Mouse (Mus musculus): ENCODE data around the gene Aldh16a1.
"Not testable (repeated sequence)": the region's sequence is repeated elsewhere in the genome, so short reads cannot be mapped to it uniquely, and the experiment has no call there.

The Aldh16a1 gene

GRCm38 (mm10) chr7:45122561-45123185, 31.7 kb downstream of the Aldh16a1 start:
- no peak for ATAC-seq (ENCODE audit: insufficient number of reproducible peaks, low FRiP score, low TSS enrichment)

- no peak for ATAC-seq (ENCODE audit: insufficient number of reproducible peaks, low FRiP score, low TSS enrichment)
Measured at GRCm38 (mm10) chr7:45121966-45122365, 32.4 kb downstream of the Aldh16a1 start.

DNA sequence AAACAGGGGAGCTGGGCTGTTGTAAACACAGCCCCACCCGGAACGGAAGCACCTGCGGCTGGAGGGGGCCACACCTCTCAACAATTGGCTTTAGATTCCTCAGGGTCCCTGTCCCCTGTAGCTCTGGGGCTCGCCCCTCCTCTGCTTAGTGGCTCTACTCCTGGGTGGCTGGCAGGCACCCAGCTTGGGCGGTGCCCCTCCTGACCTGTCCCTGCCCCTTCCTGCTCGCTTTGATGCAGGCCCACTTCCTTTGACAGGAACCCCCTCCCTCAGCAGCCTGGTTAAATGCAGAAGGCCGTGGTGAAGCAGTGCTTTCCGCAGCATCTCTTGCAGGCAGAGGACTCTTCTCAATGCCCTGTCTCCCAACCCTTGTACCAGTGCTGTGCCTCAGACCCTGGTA, 33.0 kb downstream of the Aldh16a1 start:
- ATAC-seq (ENCODE audit: insufficient number of reproducible peaks, low FRiP score, low TSS enrichment): no peak

- ATAC-seq (ENCODE audit: insufficient number of reproducible peaks, low FRiP score, low TSS enrichment): no peak
Measured at GRCm38 (mm10) chr7:45119780-45120709, 34.3 kb downstream of the Aldh16a1 start.

- ATAC-seq (ENCODE audit: insufficient number of reproducible peaks, low FRiP score, low TSS enrichment): no peak
Measured at GRCm38 (mm10) chr7:45118336-45118735, 36.0 kb downstream of the Aldh16a1 start.

DNA sequence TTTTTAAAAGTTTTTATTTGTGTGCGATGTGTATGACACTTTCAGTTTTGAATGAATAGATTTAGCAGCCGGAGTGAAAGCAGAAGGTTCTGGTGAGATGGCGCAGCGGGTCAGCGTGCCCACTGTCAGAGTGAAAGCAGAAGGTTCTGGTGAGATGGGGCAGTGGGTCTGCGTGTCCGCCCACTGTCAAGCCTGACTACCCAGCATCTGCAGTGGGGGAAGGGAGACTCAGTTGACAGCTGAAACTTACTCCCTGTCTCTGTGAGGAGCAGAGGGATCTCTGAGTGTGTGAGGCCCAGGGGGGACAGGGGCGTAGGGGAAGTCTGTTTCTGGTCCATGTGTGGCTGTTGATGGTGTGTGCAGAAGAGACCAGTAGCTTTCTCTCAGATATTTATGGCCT, 36.8 kb downstream of the Aldh16a1 start:
- ATAC-seq (ENCODE audit: insufficient number of reproducible peaks, low FRiP score, low TSS enrichment): no peak

DNA sequence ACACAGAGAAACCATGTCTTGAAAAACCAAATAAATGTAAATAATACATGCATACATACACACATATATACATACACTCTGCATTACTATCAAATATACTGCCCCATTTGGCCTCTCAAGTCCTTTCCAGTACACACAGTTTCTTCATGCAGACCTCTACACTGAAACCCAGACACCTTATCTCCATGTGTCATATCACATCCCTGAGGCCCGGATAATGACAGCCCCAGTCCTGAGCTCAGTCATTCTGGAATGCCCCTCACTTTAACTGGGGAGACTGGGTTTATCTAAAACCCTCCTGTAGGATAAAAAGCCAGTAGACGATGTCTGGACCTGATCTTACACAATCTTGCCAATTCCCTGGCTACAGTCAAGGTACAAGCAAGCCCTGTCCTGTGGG, 40.9 kb downstream of the Aldh16a1 start:
- ATAC-seq (ENCODE audit: insufficient number of reproducible peaks, low FRiP score, low TSS enrichment): no peak

DNA sequence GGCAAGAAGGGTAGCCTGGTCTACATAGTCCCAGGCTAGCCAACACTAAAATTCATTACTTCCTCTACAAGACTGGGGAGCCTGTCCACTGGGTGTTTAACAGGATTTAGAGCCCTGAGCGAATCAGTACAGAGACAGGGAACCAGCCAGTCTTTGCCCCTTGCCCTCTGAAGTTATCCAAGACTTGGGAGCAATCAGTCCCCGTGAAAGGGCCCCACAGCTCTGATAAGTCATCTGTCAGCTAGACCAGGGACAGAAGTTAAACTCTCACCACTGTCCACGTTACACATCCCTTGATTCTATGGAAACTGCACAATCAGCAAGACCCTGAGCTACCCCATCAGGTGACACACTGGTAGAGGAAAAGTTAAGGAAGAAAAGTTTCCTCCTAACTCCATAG, 41.9 kb downstream of the Aldh16a1 start:
- no peak for ATAC-seq (ENCODE audit: insufficient number of reproducible peaks, low FRiP score, low TSS enrichment)

GRCm38 (mm10) chr7:45111940-45112339, 42.4 kb downstream of the Aldh16a1 start:
- ATAC-seq (ENCODE audit: insufficient number of reproducible peaks, low FRiP score, low TSS enrichment): no peak

DNA sequence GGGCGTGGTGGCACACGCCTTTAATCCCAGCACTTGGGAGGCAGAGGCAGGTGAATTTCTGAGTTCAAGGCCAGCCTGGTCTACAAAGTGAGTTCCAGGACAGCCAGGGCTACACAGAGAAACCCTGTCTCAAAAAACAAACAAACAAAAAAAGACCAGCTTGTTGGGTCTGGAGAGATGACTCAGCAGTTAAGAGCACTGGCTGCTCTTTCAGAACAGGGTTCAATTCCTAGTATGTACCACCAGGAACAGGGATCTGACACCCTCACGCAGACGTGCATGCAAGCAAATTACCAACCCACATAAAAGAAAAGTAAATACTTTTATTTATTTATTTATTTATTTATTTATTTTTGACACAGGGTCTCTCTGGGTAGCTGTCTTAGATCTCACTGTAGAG, 44.3 kb downstream of the Aldh16a1 start:
- ATAC-seq (ENCODE audit: insufficient number of reproducible peaks, low FRiP score, low TSS enrichment): not testable (repeated sequence)

GRCm38 (mm10) chr7:45107052-45107645, 47.2 kb downstream of the Aldh16a1 start:
- no peak for ATAC-seq (ENCODE audit: insufficient number of reproducible peaks, low FRiP score, low TSS enrichment)

GRCm38 (mm10) chr7:45106441-45106840, 47.9 kb downstream of the Aldh16a1 start:
- no peak for ATAC-seq (ENCODE audit: insufficient number of reproducible peaks, low FRiP score, low TSS enrichment)

DNA sequence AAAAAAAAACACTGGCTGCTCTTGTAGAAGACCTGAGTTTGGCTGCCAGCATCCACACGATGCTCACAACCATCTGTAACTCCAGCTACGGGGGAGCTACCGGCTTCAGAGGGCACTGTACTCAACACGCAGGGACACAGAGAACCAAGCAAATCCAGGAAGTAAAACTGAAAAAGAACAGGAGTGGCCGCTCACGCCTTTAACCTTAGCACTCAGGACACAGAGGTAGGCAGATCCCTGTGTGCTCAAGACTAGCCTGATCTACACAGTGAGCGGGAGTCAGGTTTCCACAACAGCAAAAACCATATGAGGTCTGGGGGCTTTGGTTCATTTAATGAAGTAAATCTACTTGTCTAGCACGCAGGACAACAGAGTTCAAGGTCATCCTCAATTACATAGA, 48.9 kb downstream of the Aldh16a1 start:
- ATAC-seq (ENCODE audit: insufficient number of reproducible peaks, low FRiP score, low TSS enrichment): no peak

GRCm38 (mm10) chr7:45104941-45105340, 49.4 kb downstream of the Aldh16a1 start:
- ATAC-seq (ENCODE audit: insufficient number of reproducible peaks, low FRiP score, low TSS enrichment): no peak

- ATAC-seq (ENCODE audit: insufficient number of reproducible peaks, low FRiP score, low TSS enrichment): peak; percentile 45; the same call in 1 of the 2 replicates
Measured at GRCm38 (mm10) chr7:45103652-45104180, 50.7 kb downstream of the Aldh16a1 start, which contains the start of gene Fcgrt. Gene Fcgrt (minus strand): TSS chr7:45103851.

GRCm38 (mm10) chr7:45102940-45103585, 51.3 kb downstream of the Aldh16a1 start:
- ATAC-seq (ENCODE audit: insufficient number of reproducible peaks, low FRiP score, low TSS enrichment): no peak

DNA sequence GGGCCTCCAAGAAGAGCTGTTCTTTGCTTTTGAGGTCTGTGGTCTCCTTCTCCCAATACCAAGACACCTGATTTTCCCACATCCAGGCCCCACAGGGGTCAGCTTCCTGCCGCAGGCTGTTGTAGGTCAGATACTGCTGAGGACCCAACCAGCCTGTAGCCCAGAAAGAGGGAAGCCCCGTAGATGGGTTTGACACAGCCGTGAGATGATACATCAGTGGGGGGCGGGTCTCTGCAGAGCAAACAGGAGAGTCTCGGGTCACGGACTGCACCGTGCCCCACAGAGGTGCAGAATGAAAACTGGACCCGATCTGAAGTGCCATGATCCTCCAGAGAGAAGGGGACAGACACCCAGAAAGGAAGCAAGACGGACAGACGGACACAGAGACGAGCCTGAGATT, 51.9 kb downstream of the Aldh16a1 start:
- no peak for ATAC-seq (ENCODE audit: insufficient number of reproducible peaks, low FRiP score, low TSS enrichment)

DNA sequence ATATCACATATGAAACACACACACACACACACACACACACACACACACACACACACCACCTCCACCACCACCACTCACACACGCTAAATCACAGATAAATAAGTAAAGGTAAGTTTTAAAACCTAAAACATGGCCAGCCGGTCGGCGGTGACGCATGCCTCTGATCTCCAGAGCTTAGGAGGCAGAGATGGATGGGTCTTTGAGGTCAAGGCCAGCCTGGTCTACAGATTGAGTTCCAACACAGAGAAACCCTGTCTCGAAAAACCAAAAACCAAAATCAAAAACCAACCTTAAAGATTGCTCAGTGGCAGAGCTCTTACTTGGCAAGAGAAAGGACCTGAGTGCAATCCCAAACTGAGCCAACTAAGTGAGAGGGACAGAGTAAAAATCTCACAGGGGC, 54.3 kb downstream of the Aldh16a1 start:
- ATAC-seq (ENCODE audit: insufficient number of reproducible peaks, low FRiP score, low TSS enrichment): no peak

GRCm38 (mm10) chr7:45098541-45099240, 55.7 kb downstream of the Aldh16a1 start:
- ATAC-seq (ENCODE audit: insufficient number of reproducible peaks, low FRiP score, low TSS enrichment): no peak

DNA sequence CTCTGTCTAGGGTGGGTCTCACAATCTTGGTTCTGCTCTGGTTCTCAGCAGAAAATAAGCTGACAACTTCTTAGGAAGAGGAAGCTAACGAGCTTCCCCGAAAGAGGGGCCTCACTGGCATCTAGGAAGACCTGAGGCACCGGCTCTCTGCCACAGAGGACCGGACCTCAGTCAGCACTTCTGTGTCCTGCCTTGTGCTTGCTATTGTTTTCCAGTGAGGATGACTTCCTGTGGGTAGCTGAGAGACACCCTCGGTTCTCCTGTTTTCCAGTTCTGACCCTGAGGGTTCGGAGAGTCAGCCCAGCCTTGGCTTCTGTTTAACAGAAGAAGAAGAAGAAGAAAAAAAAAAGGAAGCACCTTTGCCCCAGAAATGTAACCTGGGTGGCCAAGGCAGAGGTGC, 56.9 kb downstream of the Aldh16a1 start:
- no peak for ATAC-seq (ENCODE audit: insufficient number of reproducible peaks, low FRiP score, low TSS enrichment)

All from cerebellum, adult (tissue).